Mouse (Mus musculus) small intestine, adult 2 months (tissue): ENCODE results near the gene Pkn1. TPM values are rescaled to one million over a fixed set of nuclear protein-coding genes. Genes with fewer than 3 reads are reported as not detected.

Experiments
- H3K27ac ChIP-seq: fragments of 200-500 bp; 2 replicates; pipeline ENCODE4 v1.5.1; 2012; ENCODE audit warnings: low read depth, low read length, control low read depth, inconsistent platforms; ENCODE audit not compliant: insufficient read depth
- H3K27me3 ChIP-seq: fragments of 200-500 bp; 2 replicates; pipeline ENCODE4 v1.6.1; 2012; ENCODE audit warnings: mild to moderate bottlenecking, moderate library complexity, low read length, inconsistent platforms; ENCODE audit not compliant: control insufficient read depth, insufficient read depth
- H3K36me3 ChIP-seq: fragments of 200-500 bp; 2 replicates; pipeline ENCODE4 v1.6.1; 2012; ENCODE audit warnings: mild to moderate bottlenecking, low read length, control low read depth, inconsistent platforms; ENCODE audit not compliant: control insufficient read depth, insufficient read depth
- H3K4me1 ChIP-seq: fragments of 200-500 bp; 2 replicates; pipeline ENCODE4 v1.6.1; 2012; ENCODE audit warnings: low read length, inconsistent platforms, mixed read lengths; ENCODE audit not compliant: control insufficient read depth, insufficient read depth, insufficient read length
- H3K4me3 ChIP-seq: fragments of 200-500 bp; 2 replicates; pipeline ENCODE4 v1.5.1; 2012; ENCODE audit warnings: low read depth, mild to moderate bottlenecking, control low read depth, inconsistent platforms, low read length, moderate library complexity
- CTCF ChIP-seq: fragments of 200-500 bp; IDR thresholded peaks from 2 replicates; pipeline ENCODE4 v1.5.1; 2012; ENCODE audit warnings: low read depth, mild to moderate bottlenecking, control low read depth, inconsistent platforms, low read length, moderate library complexity, mixed read lengths; ENCODE audit not compliant: insufficient replicate concordance, insufficient read length; ENCODE audit errors: extremely low read depth
- POLR2A ChIP-seq: fragments of 200-500 bp; IDR thresholded peaks from 2 replicates; pipeline ENCODE4 v1.6.1; 2012; ENCODE audit warnings: low read depth, mild to moderate bottlenecking, control low read depth, inconsistent platforms, low read length, moderate library complexity
- WGBS: fragments of 180-500 bp; shearing (Covaris S2); methylation state at CpG from one replicate; pipeline ENCODE4 v1.1.7; 2018; 5-methylcytosine and 5-hydroxymethylcytosine counted together
- polyA plus RNA-seq: library from polyadenylated mRNA; depleted of rRNA; stranded (reverse); fragments of >200 nt; gene quantifications from 2 replicates; pipeline ENCODE4 v1.2.3, GENCODE M21; 2012

Gene Pkn1
- polyA plus RNA-seq, 1 experiment = 117 TPM

GRCm38 (mm10) chr8:83736681-83737080 is 37.7 kb upstream of the Pkn1 start:
- Histone ChIP-seq H3K4me3 (no peak overlapping the region), H3K27ac (no peak overlapping the region), H3K27me3 (no peaks in the 10 kb centered on the region), H3K36me3 (peaks cover 8% of the 10 kb centered on the region), H3K4me1 (peaks cover 29% of the 10 kb centered on the region)
- 88% methylated on average over 4 of the region's 4 CpGs for WGBS
- no peak for TF ChIP-seq CTCF
- TF ChIP-seq POLR2A = no peak

GRCm38 (mm10) chr8:83732919-83733318 is 33.9 kb upstream of the Pkn1 start:
- TF ChIP-seq POLR2A (no peak), CTCF (no peak)
- Histone ChIP-seq H3K4me3 (no peak overlapping the region), H3K36me3 (peaks cover 32% of the 10 kb centered on the region)

GRCm38 (mm10) chr8:83731906-83732305 is 32.9 kb upstream of the Pkn1 start:
- 90% methylated on average over 5 of the region's 5 CpGs for WGBS
- no peak overlapping the region for H3K4me3 ChIP-seq
- peaks cover 6% of the 10 kb centered on the region for H3K4me1 ChIP-seq
- no peaks in the 10 kb centered on the region for H3K27me3 ChIP-seq
- H3K36me3 ChIP-seq = peaks cover 37% of the 10 kb centered on the region
- H3K27ac ChIP-seq = no peak overlapping the region
- TF ChIP-seq POLR2A = no peak
- TF ChIP-seq CTCF = no peak

More at GRCm38 (mm10) chr8:83732919-83733318, 33.9 kb upstream of the Pkn1 start:
- no peaks in the 10 kb centered on the region for H3K27me3 ChIP-seq
- H3K27ac ChIP-seq = no peak overlapping the region
- 78% methylated on average over 6 of the region's 6 CpGs for WGBS
- peaks cover 7% of the 10 kb centered on the region for H3K4me1 ChIP-seq

GRCm38 (mm10) chr8:83729009-83729807 is 30.2 kb upstream of the Pkn1 start:
- TF ChIP-seq CTCF = peak; percentile 53; the same call in 1 of the 2 replicates
- no peak for TF ChIP-seq POLR2A
- peaks cover 54% of the 10 kb centered on the region for H3K36me3 ChIP-seq

GRCm38 (mm10) chr8:83725521-83726102 is 26.6 kb upstream of the Pkn1 start:
- no peak for TF ChIP-seq CTCF
- TF ChIP-seq POLR2A = no peak
- 93% methylated on average over 8 of the region's 8 CpGs for WGBS
- H3K36me3 ChIP-seq = peaks cover 76% of the 10 kb centered on the region

More at GRCm38 (mm10) chr8:83729009-83729807, 30.2 kb upstream of the Pkn1 start:
- Histone ChIP-seq H3K27ac (no peak overlapping the region), H3K27me3 (no peaks in the 10 kb centered on the region), H3K4me1 (no peaks in the 10 kb centered on the region), H3K4me3 (no peak overlapping the region)
- WGBS = 83% methylated on average over 11 of the region's 11 CpGs

GRCm38 (mm10) chr8:83724697-83725482 is 25.9 kb upstream of the Pkn1 start:
- Histone ChIP-seq H3K36me3 (peaks cover 80% of the 10 kb centered on the region), H3K4me3 (no peak overlapping the region), H3K27me3 (no peaks in the 10 kb centered on the region), H3K27ac (no peak overlapping the region), H3K4me1 (no peaks in the 10 kb centered on the region)
- WGBS = 30% methylated on average over 15 of the region's 15 CpGs
- no peak for TF ChIP-seq POLR2A
- peak; percentile 62; the same call in 1 of the 2 replicates for TF ChIP-seq CTCF

More at GRCm38 (mm10) chr8:83725521-83726102, 26.6 kb upstream of the Pkn1 start:
- Histone ChIP-seq H3K27ac (no peak overlapping the region), H3K4me1 (no peaks in the 10 kb centered on the region), H3K27me3 (no peaks in the 10 kb centered on the region), H3K4me3 (no peak overlapping the region)
